Mouse (Mus musculus): Measurements from ENCODE around the gene Gp9. TPM values are rescaled to one million over a fixed set of nuclear protein-coding genes. Genes with fewer than 3 reads are reported as not detected.
A peak's percentile ranks its signal among the peaks of the same experiment; 100 is the strongest.

The Gp9 gene
- polyA plus RNA-seq, 1 experiment: 59.4 TPM

- 70% methylated on average over 5 of the region's 5 CpGs for WGBS
- Histone ChIP-seq H3K4me3 (replicated peaks; ENCODE audit: control insufficient read depth, low read depth, low read length) (no peak overlapping the region), H3K4me1 (ENCODE audit: control insufficient read depth, insufficient read depth, low read length) (peaks cover 18% of the 10 kb centered on the region; the same call in 1 of the 2 replicates), H3K27ac (ENCODE audit: control insufficient read depth, insufficient read depth, low read depth, low read length, poor library complexity) (no peak overlapping the region)
- TF ChIP-seq POLR2A (IDR thresholded peaks at IDR 0.05; ENCODE audit: borderline replicate concordance, control insufficient read depth, low read depth, low read length) (no peak), CTCF (IDR thresholded peaks at IDR 0.05; ENCODE audit: control insufficient read depth, insufficient read depth, low read length) (no peak)
These were observed 8.7 kb downstream of the Gp9 start for GRCm38 (mm10) chr6:87786621-87787020.

- Histone ChIP-seq H3K27ac (ENCODE audit: control insufficient read depth, insufficient read depth, low read depth, low read length, poor library complexity) (no peak overlapping the region), H3K4me3 (replicated peaks; ENCODE audit: control insufficient read depth, low read depth, low read length) (no peak overlapping the region), H3K4me1 (ENCODE audit: control insufficient read depth, insufficient read depth, low read length) (peaks cover 20% of the 10 kb centered on the region; the same call in 1 of the 2 replicates)
- WGBS: 78% methylated on average over 6 of the region's 6 CpGs
- TF ChIP-seq POLR2A (IDR thresholded peaks at IDR 0.05; ENCODE audit: borderline replicate concordance, control insufficient read depth, low read depth, low read length) (no peak), CTCF (IDR thresholded peaks at IDR 0.05; ENCODE audit: control insufficient read depth, insufficient read depth, low read length) (no peak)
These were observed 9.4 kb downstream of the Gp9 start for GRCm38 (mm10) chr6:87787108-87787890.

- H3K4me3 ChIP-seq (replicated peaks; ENCODE audit: control insufficient read depth, low read depth, low read length): no peak overlapping the region
- H3K4me1 ChIP-seq (ENCODE audit: control insufficient read depth, insufficient read depth, low read length): peaks cover 20% of the 10 kb centered on the region; the same call in 1 of the 2 replicates
- WGBS: 82% methylated on average over 9 of the region's 9 CpGs
- no peak for TF ChIP-seq CTCF (IDR thresholded peaks at IDR 0.05; ENCODE audit: control insufficient read depth, insufficient read depth, low read length)
- TF ChIP-seq POLR2A (IDR thresholded peaks at IDR 0.05; ENCODE audit: borderline replicate concordance, control insufficient read depth, low read depth, low read length): no peak
- no peak overlapping the region; the same call in 1 of the 2 replicates for H3K27ac ChIP-seq (ENCODE audit: control insufficient read depth, insufficient read depth, low read depth, low read length, poor library complexity)
These were observed 10.5 kb downstream of the Gp9 start for GRCm38 (mm10) chr6:87788266-87788895.

- no peak for TF ChIP-seq CTCF (IDR thresholded peaks at IDR 0.05; ENCODE audit: control insufficient read depth, insufficient read depth, low read length)
- TF ChIP-seq POLR2A (IDR thresholded peaks at IDR 0.05; ENCODE audit: borderline replicate concordance, control insufficient read depth, low read depth, low read length): no peak
- Histone ChIP-seq H3K27ac (ENCODE audit: control insufficient read depth, insufficient read depth, low read depth, low read length, poor library complexity) (peak overlapping the region; percentile 89), H3K4me3 (replicated peaks; ENCODE audit: control insufficient read depth, low read depth, low read length) (no peak overlapping the region), H3K4me1 (ENCODE audit: control insufficient read depth, insufficient read depth, low read length) (peaks cover 20% of the 10 kb centered on the region; the same call in 1 of the 2 replicates)
- 10% methylated on average over 5 of the region's 5 CpGs for WGBS
These were observed 11.2 kb downstream of the Gp9 start for GRCm38 (mm10) chr6:87788896-87789587.

- H3K4me1 ChIP-seq (ENCODE audit: control insufficient read depth, insufficient read depth, low read length): peaks cover 20% of the 10 kb centered on the region; the same call in 1 of the 2 replicates
- 37% methylated on average over 6 of the region's 6 CpGs for WGBS
- H3K27ac ChIP-seq (ENCODE audit: control insufficient read depth, insufficient read depth, low read depth, low read length, poor library complexity): peak overlapping the region; percentile 89
- TF ChIP-seq CTCF (IDR thresholded peaks at IDR 0.05; ENCODE audit: control insufficient read depth, insufficient read depth, low read length): no peak
- no peak for TF ChIP-seq POLR2A (IDR thresholded peaks at IDR 0.05; ENCODE audit: borderline replicate concordance, control insufficient read depth, low read depth, low read length)
- no peak overlapping the region for H3K4me3 ChIP-seq (replicated peaks; ENCODE audit: control insufficient read depth, low read depth, low read length)
These were observed 11.9 kb downstream of the Gp9 start for GRCm38 (mm10) chr6:87789791-87790190.

- Histone ChIP-seq H3K4me3 (replicated peaks; ENCODE audit: control insufficient read depth, low read depth, low read length) (no peak overlapping the region), H3K4me1 (ENCODE audit: control insufficient read depth, insufficient read depth, low read length) (peaks cover 20% of the 10 kb centered on the region; the same call in 1 of the 2 replicates), H3K27ac (ENCODE audit: control insufficient read depth, insufficient read depth, low read depth, low read length, poor library complexity) (peak overlapping the region; percentile 89)
- WGBS: 23% methylated on average over 7 of the region's 7 CpGs
- TF ChIP-seq POLR2A (IDR thresholded peaks at IDR 0.05; ENCODE audit: borderline replicate concordance, control insufficient read depth, low read depth, low read length) (no peak), CTCF (IDR thresholded peaks at IDR 0.05; ENCODE audit: control insufficient read depth, insufficient read depth, low read length) (no peak)
These were observed 13.1 kb downstream of the Gp9 start for GRCm38 (mm10) chr6:87790779-87791480.

GRCm38 (mm10) chr6:87791826-87792225 is 14.0 kb downstream of the Gp9 start:
- 88% methylated on average over 5 of the region's 5 CpGs for WGBS
- peak overlapping the region; percentile 89; the same call in 1 of the 2 replicates for H3K27ac ChIP-seq (ENCODE audit: control insufficient read depth, insufficient read depth, low read depth, low read length, poor library complexity)
- H3K4me1 ChIP-seq (ENCODE audit: control insufficient read depth, insufficient read depth, low read length): peaks cover 20% of the 10 kb centered on the region; the same call in 1 of the 2 replicates
- TF ChIP-seq CTCF (IDR thresholded peaks at IDR 0.05; ENCODE audit: control insufficient read depth, insufficient read depth, low read length) (no peak), POLR2A (IDR thresholded peaks at IDR 0.05; ENCODE audit: borderline replicate concordance, control insufficient read depth, low read depth, low read length) (no peak)
- H3K4me3 ChIP-seq (replicated peaks; ENCODE audit: control insufficient read depth, low read depth, low read length): no peak overlapping the region
